Mouse (Mus musculus) heart, embryonic 11.5 days (tissue): Measurements from ENCODE around the gene Gm20388. TPM values are rescaled to one million over a fixed set of nuclear protein-coding genes. Genes with fewer than 3 reads are reported as not detected.

Source experiments
- ATAC-seq: fragments of 200-750 bp; cut with Nextera tagmentation; replicated peaks from 2 replicates; pipeline ENCODE4 v1.8.0; 2017; ENCODE audit warnings: moderate library complexity; ENCODE audit not compliant: insufficient number of reproducible peaks, low FRiP score, low TSS enrichment
- H3K27ac ChIP-seq: fragments of 300-500 bp; sonication (generic); 2 replicates; pipeline ENCODE4 v1.5.1; 2014; ENCODE audit warnings: mild to moderate bottlenecking, low read depth, low read length
- H3K27me3 ChIP-seq: fragments of 300-500 bp; sonication (generic); 2 replicates; pipeline ENCODE4 v1.6.1; 2014; ENCODE audit warnings: mild to moderate bottlenecking, low read length, mixed read lengths; ENCODE audit not compliant: control insufficient read depth, insufficient read depth
- H3K36me3 ChIP-seq: fragments of 300-500 bp; sonication (generic); 2 replicates; pipeline ENCODE4 v1.6.1; 2014; ENCODE audit warnings: mild to moderate bottlenecking, low read length, moderate library complexity, mixed read lengths; ENCODE audit not compliant: control insufficient read depth, insufficient read depth
- H3K4me1 ChIP-seq: fragments of 300-500 bp; sonication (generic); 2 replicates; pipeline ENCODE4 v1.6.1; 2014; ENCODE audit warnings: low read length; ENCODE audit not compliant: control insufficient read depth, insufficient read depth
- H3K4me2 ChIP-seq: fragments of 300-500 bp; sonication (generic); 2 replicates; pipeline ENCODE4 v1.6.1; 2014; ENCODE audit warnings: mild to moderate bottlenecking, moderate library complexity
- H3K4me3 ChIP-seq: fragments of 300-500 bp; sonication (generic); 2 replicates; pipeline ENCODE4 v1.5.1; 2014; ENCODE audit warnings: low read depth, low read length
- H3K9ac ChIP-seq: fragments of 300-500 bp; sonication (generic); 2 replicates; pipeline ENCODE4 v1.6.1; 2014; ENCODE audit warnings: mild to moderate bottlenecking, low read depth, low read length, moderate library complexity
- H3K9me3 ChIP-seq: fragments of 300-500 bp; sonication (generic); replicated peaks from 2 replicates; pipeline ENCODE4 v1.6.1; 2016; ENCODE audit warnings: low read length; ENCODE audit not compliant: control insufficient read depth
- WGBS: fragments of 180-500 bp; shearing (Covaris S2); extraction: QIAGEN DNeasy Blood & Tissue Kit; methylation state at CpG from one replicate; pipeline ENCODE4 v1.1.7; 2014; ENCODE audit not compliant: insufficient replicate concordance; 5-methylcytosine and 5-hydroxymethylcytosine counted together
- polyA plus RNA-seq: library from polyadenylated mRNA; unstranded; fragments of >200 nt; fragmentation: Nextera tagmentation; extraction: Ambion mirVana; gene quantifications from 2 replicates; pipeline ENCODE4 v1.2.1, GENCODE M21; 2014

The Gm20388 gene
- polyA plus RNA-seq, 1 experiment from 2014 or later = 6.4 TPM

DNA sequence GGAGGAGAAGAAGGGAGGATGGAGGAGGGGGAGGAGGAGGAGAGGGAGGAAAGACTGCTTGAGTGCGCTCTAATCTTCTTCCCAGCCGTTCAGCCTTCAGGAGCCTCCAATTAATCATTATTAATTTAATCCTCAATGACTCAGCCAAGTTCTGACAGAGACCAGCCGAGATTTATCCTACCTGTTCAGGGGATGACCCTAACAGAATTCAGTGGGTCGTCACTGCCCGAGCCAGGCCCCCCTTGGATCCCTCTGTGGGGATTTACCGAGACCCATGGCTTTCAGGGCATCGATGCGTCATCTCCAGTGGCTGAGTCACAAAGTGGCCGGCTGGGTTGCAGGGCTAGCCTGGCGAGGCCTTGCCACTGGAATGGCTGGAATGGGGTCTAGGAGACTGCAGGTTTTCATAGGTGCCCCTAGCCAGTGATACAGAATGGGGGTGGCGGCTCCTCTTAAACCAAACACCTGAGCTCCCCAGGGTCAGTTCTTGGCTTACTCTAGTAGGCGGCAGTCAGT is 407.9 kb downstream of the Gm20388 start:
- Histone ChIP-seq H3K4me1 (peaks cover 16% of the 10 kb centered on the region), H3K4me3 (no peak overlapping the region), H3K9ac (no peak overlapping the region), H3K4me2 (no peak overlapping the region), H3K9me3 (no peaks in the 10 kb centered on the region), H3K36me3 (no peaks in the 10 kb centered on the region), H3K27ac (no peak overlapping the region), H3K27me3 (0 out of 2 replicates have a peak, but pooled peaks cover 2% of the 10 kb centered on the region)
- no peak for ATAC-seq
- whole genome bisulfite sequencing = 68% methylated on average over 12 of the region's 12 CpGs

DNA sequence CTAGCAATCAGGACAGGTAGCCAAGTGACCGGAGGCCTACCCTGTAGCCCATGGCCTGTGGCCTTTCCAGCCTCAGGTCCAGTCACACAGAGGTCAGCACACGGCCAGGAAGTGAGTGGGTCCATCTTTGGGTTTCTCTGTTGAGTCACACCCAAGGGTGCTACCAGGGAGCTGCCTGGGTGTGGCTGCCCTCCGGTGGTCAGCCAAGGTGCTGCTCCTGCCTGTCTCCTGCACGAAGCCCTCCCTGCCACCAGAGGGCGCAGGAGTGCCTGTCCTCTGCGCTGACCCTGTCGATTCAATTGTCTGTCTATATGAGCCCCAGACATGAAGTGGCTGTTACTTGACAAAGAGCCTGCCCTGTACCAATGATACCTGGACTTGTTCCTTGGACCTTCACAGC is 408.8 kb downstream of the Gm20388 start:
- H3K4me1 ChIP-seq = peaks cover 20% of the 10 kb centered on the region
- H3K36me3 ChIP-seq = no peaks in the 10 kb centered on the region
- no peak overlapping the region for H3K9ac ChIP-seq
- peak; percentile 49; the same call in 1 of the 2 replicates for ATAC-seq
- peak overlapping the region; percentile 32; the same call in 1 of the 2 replicates for H3K4me2 ChIP-seq
- H3K27ac ChIP-seq = no peak overlapping the region
- no peaks in the 10 kb centered on the region for H3K27me3 ChIP-seq
- H3K4me3 ChIP-seq = no peak overlapping the region
- H3K9me3 ChIP-seq = no peaks in the 10 kb centered on the region
- WGBS = 16% methylated on average over 7 of the region's 7 CpGs

DNA sequence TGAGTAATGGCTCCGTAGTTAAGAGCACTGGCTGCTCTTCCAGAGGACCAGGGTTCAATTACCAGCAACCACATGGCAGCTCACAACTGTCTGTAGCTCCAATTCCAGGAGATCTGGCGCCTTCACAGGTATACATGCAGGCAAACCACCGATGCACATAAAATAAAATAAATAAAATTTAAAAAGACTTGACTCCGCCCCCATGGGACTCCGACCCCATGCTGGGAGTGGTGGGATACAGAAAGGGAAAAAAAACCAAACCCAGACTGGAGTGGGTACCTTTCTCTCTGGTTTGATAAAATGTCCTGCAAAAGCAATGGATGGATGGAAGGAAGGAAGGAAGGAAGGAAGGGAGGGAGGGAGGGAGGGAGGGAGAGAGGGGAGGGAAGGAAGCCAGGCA is 409.5 kb downstream of the Gm20388 start:
- Histone ChIP-seq H3K27me3 (no peaks in the 10 kb centered on the region), H3K36me3 (no peaks in the 10 kb centered on the region), H3K4me1 (peaks cover 27% of the 10 kb centered on the region), H3K27ac (no peak overlapping the region), H3K9ac (no peak overlapping the region), H3K4me2 (no peak overlapping the region), H3K4me3 (no peak overlapping the region), H3K9me3 (no peaks in the 10 kb centered on the region)
- WGBS = 78% methylated on average over 5 of the region's 5 CpGs
- ATAC-seq = no peak

DNA sequence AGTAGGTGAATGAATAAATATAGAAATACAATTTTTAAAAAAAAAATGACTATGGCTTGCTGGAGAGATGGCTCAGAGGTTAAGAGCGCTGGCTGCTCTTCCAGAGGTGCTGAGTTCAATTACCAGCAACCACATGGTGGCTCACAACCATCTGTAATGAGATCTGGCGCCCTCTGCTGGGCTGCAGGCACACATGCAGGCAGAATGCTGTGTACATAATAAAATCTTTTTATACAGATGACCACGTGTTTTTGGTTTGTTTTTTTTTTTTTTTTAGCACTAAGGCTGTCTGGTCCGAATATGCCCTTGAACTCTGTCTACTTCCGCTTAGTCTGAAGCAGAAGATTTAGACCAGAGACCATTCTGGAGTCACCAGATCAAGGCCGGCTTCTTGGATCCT is 411.1 kb downstream of the Gm20388 start:
- 46% methylated on average over 6 of the region's 6 CpGs for WGBS
- H3K4me1 ChIP-seq = peaks cover 29% of the 10 kb centered on the region

DNA sequence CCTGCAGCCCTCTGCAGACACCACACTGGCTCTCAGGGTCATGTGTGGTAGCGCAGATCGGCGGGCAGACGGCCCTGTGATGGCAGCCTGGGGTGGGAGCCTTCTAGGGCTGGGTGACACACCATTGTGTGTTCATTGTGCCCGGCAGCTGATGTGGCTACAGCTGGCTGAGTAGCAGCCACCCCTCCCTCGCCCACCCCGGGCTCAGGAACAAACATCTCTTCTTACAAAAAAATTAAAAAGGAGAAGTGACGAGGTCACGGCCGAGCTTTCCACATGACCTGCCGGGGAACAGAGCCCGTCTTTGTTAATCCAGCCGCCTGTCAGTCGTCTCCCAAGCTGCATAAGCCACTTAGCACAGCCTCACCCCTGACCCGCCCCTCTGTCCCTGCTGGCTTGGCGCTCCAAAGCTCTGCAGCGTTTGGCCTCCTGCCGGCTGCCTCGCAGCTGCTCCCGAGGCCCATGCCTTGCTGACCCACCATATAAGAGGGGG is 412.4 kb downstream of the Gm20388 start:
- no peak for ATAC-seq
- Histone ChIP-seq H3K4me3 (no peak overlapping the region), H3K27ac (peak overlapping the region; percentile 73), H3K9me3 (no peaks in the 10 kb centered on the region), H3K4me2 (peak overlapping the region; percentile 45), H3K36me3 (no peaks in the 10 kb centered on the region), H3K4me1 (peaks cover 32% of the 10 kb centered on the region), H3K27me3 (no peaks in the 10 kb centered on the region), H3K9ac (peak overlapping the region; percentile 61; the same call in 1 of the 2 replicates)
- WGBS = 9% methylated on average over 20 of the region's 20 CpGs

More for the DNA sequence above, 411.1 kb downstream of the Gm20388 start:
- no peaks in the 10 kb centered on the region for H3K36me3 ChIP-seq
- no peaks in the 10 kb centered on the region for H3K27me3 ChIP-seq
- H3K4me3 ChIP-seq = no peak overlapping the region
- H3K9me3 ChIP-seq = no peaks in the 10 kb centered on the region
- no peak overlapping the region for H3K9ac ChIP-seq
- no peak for ATAC-seq
- no peak overlapping the region for H3K4me2 ChIP-seq
- no peak overlapping the region for H3K27ac ChIP-seq

DNA sequence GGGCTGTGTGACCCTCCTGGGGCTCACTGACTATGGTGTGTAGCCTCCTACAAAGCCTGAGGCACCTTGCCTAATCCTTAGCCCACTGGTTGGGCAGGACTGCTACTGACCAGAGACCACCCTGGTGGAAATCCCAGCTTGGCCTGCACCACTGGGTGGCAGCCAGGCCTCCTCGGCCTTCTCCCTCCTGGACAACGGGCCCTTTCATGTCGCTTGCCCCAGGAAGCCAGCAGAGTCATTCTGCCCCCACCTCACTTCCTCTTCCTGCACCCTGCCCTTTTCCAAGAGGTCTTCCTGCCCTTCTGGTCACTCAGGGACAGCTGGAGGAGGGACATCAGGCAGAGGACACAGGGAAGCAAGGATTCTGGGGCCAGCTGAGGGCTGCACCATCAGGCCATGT is 413.9 kb downstream of the Gm20388 start:
- Histone ChIP-seq H3K36me3 (no peaks in the 10 kb centered on the region), H3K4me1 (peaks cover 41% of the 10 kb centered on the region), H3K9me3 (no peaks in the 10 kb centered on the region), H3K27ac (no peak overlapping the region), H3K9ac (no peak overlapping the region), H3K4me3 (no peak overlapping the region), H3K27me3 (no peaks in the 10 kb centered on the region), H3K4me2 (no peak overlapping the region)
- 40% methylated on average over 3 of the region's 3 CpGs for WGBS
- no peak for ATAC-seq

DNA sequence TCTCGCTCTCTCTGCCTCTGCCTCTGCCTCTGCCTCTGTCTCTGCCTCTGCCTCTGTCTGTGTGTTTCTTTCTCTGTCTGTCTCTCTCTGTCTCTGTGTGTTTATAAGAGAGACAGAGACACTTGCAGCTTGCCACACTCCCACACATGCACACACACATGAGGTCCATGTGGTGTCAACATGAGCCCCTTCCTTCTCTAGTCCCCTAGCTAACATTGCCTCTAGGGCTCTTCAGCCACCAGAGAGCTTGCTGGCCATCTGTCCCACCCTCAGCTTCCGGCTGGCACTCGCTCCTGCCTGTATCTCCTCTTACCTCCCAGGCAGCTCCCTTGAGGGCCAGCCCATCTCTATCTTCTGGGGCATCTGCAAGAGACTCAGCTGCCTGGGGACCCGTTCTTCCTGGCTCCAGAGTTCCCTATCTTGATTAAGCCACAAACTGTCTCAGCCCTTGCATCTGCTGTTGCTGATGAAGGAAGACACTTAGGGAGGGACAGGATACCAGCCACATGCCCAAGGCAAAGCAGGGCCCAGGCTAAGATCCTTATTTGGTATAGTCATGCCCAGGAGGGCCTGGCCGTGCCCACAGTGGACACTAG is 414.6 kb downstream of the Gm20388 start:
- no peaks in the 10 kb centered on the region for H3K27me3 ChIP-seq
- no peak overlapping the region for H3K4me3 ChIP-seq
- no peak overlapping the region for H3K27ac ChIP-seq
- no peak overlapping the region for H3K4me2 ChIP-seq
- no peaks in the 10 kb centered on the region for H3K36me3 ChIP-seq
- no peak overlapping the region for H3K9ac ChIP-seq
- no peaks in the 10 kb centered on the region for H3K9me3 ChIP-seq
- 60% methylated on average over 5 of the region's 5 CpGs for WGBS
- ATAC-seq = no peak
- peaks cover 39% of the 10 kb centered on the region for H3K4me1 ChIP-seq

DNA sequence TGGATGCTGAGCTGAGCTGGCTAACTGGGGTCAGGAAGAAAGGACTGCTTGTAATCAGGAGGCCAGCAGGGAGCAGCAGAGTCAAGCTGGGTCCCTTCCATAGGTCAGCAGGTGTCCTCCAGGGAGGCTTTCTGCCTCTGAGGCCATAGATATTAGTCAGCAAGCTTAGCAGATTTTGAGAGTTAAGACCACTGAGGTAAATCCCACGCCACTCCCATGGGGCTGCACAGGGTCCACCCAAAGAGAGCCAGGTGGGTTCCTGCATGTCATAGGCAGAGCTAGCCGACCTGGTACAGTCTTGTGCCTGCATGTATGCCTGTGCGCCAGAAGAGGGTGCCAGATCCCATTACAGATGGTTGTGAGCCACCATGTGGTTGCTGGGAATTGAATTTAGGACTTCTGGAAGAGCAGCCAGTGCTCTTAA is 416.5 kb downstream of the Gm20388 start:
- no peaks in the 10 kb centered on the region for H3K27me3 ChIP-seq
- peaks cover 52% of the 10 kb centered on the region for H3K4me1 ChIP-seq
- no peaks in the 10 kb centered on the region for H3K36me3 ChIP-seq
- H3K9me3 ChIP-seq = no peaks in the 10 kb centered on the region
- H3K9ac ChIP-seq = no peak overlapping the region
- ATAC-seq = no peak
- H3K4me3 ChIP-seq = no peak overlapping the region
- H3K4me2 ChIP-seq = no peak overlapping the region
- H3K27ac ChIP-seq = no peak overlapping the region
- WGBS = 52% methylated on average over 3 of the region's 3 CpGs
